Mouse (Mus musculus) right cerebral cortex, postnatal 4 days (tissue): ENCODE data around the gene Sh2d6.
"Not testable (repeated sequence)": the region's sequence is repeated elsewhere in the genome, so short reads cannot be mapped to it uniquely, and the experiment has no call there.

Source experiments
- DNase-seq: peaks from one replicate; pipeline ENCODE4 v3.0.0-alpha.2; 2022

Sh2d6 gene

DNA sequence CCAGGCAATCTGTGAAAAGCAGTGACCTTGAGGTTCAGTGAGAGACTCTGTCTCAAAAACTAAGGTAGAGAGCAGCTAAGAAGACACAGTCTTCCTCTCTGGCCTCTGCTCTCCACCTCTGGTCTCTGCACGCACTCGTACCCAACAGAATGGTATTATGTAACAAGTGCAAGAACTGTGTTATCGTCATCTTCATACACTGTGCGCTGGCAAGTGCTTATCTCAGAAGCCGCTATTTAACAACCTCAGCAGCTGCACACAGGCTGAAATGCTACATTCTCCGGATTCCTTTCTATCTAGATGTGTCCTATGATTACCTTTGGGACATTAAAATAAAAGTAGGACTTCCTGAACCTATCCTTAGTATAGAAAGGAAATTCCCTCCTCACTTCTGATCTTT is 28.6 kb downstream of the Sh2d6 start:
- DNase-seq: no peak

DNA sequence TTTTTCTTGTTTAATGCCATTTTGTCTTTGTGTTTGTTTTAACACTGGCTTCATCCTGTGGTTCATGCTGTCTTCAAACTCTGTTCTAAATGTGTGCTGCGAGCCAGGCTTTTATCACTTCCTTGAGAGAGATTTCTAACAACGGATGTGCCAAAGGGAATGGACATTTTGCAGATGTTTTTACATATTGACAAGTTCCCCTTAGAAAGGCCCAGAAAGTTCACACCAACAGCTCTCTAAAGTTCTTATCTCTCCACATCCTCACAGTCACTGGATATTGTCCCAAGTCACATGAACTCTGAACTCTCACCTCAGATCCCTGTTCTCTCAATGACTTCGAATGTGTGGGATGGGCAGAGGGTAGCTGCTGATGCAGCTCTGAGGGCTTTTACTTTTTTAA is 30.4 kb downstream of the Sh2d6 start:
- DNase-seq: no peak

DNA sequence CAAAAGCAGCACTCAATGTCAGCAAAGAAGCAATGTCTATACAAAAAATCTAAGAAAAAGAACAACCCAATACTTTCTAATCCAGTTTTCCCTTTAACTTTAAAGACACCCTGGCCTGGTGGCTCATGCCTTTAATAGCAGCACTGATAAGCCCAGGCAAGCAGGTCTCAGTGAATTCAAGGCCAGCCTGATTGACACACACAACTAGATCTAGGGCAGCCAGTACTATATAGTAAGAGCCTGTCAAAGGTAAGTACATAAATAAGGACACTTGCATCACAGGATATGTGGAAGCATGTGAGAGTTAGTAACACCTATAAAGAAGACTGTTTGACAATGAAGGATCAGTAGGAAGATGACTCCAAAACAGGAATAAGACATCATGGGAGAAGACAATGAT is 32.0 kb downstream of the Sh2d6 start:
- no peak for DNase-seq

DNA sequence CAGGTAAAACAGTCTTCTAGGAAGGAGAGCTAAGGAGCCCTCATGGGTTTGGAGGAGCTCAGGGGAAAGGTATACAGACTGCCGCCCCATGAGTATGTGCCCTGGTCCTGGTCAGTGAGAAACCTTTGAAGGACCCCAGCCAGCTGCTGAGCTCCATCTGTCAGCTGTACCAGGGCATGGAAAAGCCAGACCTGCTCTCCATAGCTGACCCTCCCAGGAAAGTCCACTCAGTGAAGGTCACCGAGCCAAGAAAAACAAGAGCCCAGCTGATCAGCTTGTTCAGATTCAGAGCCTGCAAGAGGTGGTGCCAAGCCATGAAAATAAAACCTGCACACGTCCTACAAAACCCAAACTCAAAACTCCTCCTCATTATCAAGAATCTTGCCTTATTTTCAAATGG is 32.7 kb downstream of the Sh2d6 start:
- no peak for DNase-seq

DNA sequence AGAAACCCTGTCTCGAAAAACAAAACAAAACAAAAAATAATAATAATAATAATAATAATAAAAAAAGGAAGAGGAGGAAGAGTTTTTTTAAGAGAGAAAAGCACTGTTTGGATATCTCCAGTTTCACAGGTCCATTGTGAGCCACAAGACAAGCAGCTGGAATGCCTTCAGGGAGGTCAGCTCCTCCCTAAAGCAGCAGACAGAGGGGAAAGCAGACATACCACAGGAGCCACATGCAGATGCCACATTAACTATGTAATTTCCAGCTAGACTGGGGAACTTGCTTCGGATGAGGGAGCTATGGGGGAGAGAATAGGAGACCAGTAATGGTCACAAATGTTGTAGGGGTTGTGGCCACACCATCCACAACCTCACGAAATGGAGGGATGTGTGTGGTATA is 34.2 kb downstream of the Sh2d6 start:
- no peak for DNase-seq

DNA sequence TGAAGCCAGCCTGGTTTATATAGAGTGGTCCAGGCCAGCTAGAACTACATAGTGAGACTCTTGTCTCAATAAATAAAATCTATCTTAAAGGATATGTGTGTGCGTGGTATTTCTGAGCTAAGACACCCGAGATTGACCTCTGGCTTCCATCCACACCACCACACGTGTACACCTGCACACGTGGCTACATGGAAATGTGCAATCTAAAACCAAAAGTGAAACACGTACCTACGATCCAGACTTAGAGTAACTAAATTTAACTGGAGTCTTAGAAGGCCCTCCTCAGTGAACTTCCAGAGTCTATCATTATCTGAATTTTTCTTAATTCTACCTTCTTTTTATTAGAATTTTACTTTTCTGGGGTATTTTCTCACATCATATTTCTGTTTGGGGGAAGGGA is 35.2 kb downstream of the Sh2d6 start:
- DNase-seq: no peak

DNA sequence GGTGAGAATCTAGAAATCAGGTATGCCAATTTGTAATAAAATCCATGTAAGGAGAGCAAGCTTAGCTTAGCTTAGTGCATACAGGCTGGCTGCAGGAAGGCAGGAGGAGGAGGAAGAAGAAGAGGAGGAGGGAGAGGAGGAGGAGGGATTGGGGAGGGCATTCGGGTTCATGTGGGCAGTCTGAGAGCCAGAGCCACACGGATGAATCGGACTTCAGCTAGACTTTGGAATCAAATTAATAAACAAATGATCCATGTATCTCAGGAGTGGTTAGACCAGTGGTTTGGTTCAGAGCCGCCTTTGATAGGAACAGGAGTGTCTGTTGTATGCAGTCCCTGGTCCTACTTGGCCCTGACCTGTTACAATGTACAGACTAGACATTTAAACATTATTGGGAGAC is 36.6 kb downstream of the Sh2d6 start:
- DNase-seq: no peak

DNA sequence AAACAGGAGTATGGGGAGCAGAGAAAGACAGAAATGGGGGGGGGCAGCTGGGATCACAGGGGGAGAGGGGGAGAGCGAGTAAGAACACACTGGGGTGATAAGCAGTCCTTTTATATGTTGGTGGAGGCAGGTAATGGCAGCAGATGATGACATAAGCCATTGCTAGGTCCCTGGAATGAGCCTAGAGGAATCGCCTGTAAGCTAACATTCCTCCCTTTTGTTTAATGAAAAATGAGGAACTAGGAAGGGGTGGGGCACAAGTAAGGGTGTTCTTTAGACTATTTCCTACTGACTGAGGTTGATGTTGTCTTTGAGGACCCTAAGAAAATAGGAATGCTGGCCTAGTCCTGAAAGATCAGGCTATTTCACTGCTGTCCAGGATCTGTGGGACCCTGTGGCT is 39.4 kb downstream of the Sh2d6 start:
- no peak for DNase-seq

DNA sequence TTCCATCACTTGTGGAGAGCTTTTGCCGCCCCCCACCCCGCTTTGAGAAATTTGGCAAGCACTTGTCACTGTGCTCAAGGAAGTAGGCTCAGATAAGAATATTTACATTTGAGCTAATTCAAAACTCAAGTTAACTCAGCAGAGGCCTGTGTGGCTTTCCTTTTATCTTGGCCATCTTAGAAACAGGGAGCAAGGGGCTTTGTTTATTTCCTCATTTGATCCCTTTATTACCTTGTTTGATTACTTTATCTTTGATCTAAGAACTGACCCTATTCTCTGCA is 41.1 kb downstream of the Sh2d6 start:
- no peak for DNase-seq

DNA sequence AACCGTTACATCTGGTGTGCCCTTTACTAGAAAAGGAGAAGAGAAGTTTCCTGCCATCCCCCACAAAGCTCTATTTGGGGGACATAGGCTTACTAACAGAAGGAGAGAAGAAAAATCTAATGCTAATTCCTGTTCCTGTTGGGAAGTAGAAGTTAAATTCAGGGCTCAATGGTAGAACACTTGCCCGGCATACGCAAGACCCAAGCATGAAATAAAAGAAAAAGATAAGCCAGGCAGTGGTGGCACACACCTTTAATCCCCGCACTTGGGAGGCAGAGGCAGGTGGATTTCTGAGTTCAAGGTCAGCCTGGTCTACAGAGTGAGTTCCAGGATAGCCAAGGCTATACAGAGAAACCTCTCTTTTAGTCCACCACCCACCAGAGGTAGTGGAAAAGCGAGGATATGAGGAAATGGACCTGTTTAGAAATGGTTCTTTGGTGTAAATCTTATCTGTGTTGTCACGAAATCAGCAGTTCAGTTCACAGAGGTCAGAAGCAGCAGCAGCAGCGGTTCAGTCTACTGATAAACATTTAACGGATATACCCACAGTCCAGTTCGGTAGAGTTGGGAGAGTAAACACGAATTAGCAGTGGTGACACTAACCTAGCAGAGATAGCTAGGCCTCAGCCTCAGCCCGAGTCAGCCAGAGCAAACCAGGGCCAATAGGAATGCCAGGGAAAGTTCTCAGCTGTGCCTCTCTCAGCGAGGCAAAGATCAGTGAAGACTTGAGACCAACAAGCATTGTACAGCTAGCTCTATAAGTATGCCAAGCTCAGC is 41.7 kb downstream of the Sh2d6 start:
- no peak for DNase-seq

DNA sequence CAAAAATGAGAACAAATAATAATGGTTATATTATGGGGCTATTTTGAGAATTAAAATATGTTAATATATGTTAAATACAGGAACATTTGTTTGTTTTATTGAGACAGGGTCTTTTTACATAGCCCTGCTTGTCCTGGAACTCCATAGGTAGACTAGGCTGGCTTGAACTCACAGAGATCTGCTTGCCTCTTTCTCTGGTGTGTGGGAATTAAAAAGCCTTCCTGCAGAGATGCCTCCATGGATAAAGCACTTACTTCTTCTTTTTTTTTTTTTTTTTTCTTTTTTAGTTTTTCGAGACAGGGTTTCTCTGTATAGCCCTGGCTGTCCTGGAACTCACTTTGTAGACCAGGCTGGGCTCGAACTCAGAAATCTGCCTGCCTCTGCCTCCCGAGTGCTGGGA is 42.8 kb downstream of the Sh2d6 start:
- not testable (repeated sequence) for DNase-seq

DNA sequence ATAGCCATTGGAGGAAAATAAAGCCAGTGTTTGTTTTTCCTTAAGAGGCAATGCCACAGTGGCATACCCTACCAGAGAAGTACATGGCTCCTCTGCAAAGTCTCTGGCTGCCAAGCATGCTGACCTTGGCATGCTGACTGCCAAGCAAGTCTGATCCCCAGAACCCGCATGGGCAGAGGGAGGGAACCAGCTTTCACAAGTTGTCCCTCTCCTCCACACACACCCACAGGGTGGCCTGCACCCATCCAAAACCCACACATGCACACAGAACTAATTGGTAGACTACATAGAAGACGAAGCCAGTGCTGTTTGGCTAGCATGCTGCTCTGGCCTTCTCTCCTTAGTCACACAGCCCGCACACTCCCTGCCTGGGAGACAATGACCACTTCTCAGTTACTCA is 43.9 kb downstream of the Sh2d6 start:
- no peak for DNase-seq

DNA sequence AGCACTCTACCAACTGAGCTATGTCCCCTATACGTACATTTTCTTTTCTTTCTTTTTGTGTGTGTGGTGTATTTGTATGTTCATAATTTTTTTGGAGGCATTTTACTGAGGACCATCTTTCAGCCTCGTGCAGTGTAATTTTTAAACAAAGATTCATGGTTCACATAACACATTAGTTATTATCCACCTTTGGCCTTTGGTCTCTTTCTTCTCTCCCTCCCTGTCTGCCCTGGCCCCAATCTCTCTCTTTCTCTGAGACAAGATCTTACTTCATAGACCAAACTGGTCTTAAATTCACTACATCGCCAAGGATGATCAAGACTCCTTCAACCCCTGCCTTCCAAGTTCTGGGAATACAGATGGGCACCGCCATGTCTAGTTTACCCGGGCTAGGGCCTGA is 44.7 kb downstream of the Sh2d6 start:
- DNase-seq: no peak

DNA sequence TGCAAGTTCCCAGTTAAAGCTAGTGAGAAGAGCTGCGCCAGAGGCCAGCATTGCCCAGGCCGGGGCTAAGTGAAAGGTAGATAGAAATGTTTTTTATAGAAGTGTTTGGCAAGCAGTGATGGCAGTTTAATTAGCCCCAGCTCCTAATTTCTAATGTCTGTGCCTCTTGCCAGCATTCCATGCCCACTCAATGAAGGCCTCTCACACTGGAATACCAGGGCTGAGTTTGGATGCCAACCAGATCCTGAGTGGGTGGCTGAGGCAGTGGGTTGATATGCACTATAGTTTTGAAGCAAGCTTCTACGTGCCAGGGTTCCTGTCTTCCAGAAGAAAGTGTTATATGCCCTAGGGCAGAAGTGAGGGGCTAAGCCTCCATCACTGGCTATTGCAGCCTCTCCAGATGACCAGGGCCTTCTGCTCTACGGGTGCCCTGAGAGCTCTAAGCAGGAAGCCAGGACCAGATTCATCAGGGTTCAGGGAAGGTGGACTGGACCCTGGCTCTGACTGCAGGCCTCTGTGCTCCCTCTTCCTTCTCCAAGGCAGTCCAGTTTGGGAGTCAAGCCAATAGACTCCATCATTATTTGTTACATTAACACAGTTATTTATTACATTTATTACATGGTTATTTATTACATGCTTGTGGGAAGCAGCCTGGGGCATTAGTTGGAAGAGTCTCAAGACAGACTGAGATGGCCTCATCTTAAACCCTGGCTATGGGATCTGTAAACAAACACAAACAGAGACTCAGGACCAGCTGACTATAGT is 46.1 kb downstream of the Sh2d6 start:
- no peak for DNase-seq

DNA sequence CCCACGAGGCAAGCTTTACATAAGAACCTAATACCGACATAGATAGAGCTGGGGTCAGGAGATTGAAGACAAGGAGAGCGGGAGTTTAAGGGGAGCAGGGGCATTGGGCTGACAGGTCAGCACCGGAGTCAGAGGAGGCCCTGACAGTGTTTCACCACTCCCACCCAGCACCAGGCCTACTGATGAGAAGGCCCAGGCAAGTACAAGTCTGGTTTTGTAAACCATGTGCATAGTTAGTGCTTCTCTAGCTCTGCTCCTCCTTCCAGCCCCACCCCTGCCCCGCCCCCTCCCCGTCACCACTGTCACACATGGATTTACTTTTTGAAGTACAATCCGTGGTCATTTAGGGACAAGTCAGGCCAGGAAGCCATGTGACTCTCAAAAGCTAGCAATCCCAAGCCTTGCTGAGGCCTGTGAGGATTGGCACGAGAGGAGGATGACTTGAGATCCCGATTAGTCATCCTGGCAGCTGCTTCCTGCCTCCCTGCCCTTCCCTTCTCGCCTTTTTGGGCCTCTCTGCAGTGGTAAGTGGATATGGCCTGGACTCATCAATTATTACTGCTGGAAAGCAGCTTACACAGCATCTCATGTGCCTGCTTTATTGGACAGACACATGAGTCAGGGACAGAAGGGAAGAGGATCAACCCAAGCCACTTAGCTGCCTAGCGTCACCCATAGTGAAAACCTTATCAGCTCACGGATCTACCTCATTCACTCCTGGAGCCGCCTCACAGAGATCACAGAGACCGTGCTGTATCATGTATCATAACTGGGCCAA is 48.1 kb downstream of the Sh2d6 start:
- no peak for DNase-seq

DNA sequence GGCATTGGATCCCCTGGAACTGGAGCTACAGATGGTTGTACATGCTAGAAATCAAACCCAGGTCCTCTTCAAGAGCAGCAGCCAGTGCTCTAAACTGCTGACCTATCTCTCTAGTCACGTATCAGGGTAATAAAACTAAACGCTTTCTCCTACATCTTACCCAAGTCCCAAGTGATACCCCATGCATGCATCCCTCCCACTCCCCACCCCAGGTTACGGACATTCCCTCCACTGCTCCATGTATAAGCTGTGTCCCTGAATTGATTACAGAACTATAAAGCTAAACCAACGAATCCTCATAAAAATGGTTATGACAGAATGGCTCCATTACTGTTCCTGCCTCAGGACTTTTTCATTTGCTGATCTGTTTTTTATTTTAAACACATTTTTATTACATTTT is 55.3 kb downstream of the Sh2d6 start:
- no peak for DNase-seq

DNA sequence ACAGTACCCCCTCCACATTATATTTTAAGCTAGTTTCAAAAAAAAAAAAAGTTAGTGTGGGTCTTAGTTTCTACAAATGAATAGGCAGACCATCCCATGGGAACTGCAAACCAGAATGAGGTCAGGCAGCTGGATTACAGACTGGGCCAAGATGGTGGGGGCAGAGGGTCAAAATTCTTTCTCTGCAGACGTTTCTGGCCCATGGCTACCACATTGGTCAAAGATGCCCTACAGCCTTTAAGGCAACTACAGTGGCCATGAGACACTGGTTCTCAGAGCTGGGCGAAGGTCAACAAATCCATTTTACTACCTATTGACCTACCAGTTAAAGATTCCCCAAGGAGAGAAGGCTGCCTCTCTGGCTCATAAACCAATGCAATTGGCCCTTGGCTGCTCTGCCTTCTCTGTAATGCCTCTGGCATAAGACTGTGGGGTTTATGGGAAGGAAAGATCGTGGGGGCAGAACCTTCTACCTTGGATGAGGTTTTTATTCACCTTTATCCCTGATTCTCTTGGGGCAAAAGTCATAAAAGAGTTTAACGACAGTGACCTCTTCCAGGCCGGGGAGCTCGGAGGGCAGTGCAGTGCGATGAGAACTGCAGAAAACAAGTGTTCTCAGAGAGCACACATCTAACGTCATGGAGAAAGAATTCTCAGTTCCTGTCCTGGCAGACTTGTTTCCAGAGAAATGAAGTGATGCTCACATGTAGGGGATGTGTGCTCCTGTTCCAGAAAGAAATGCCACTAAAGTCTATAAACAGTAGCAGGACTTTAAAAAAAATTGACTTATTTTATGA is 55.9 kb downstream of the Sh2d6 start:
- no peak for DNase-seq
